Mouse (Mus musculus) hindbrain, embryonic 12.5 days (tissue): ENCODE results near the gene Gm20388. TPM values are rescaled to one million over a fixed set of nuclear protein-coding genes. Genes with fewer than 3 reads are reported as not detected.

Experiments
- ATAC-seq: fragments of 200-750 bp; cut with Nextera tagmentation; 2 replicates; pipeline ENCODE4 v1.8.0; 2017; ENCODE audit warnings: moderate TSS enrichment; ENCODE audit not compliant: low FRiP score
- H3K27ac ChIP-seq: fragments of 300-500 bp; sonication (generic); 2 replicates; pipeline ENCODE4 v1.5.1; 2016; ENCODE audit warnings: mild to moderate bottlenecking
- H3K27me3 ChIP-seq: fragments of 300-500 bp; sonication (generic); 2 replicates; pipeline ENCODE4 v1.6.1; 2016; ENCODE audit warnings: mild to moderate bottlenecking
- H3K36me3 ChIP-seq: fragments of 300-500 bp; sonication (generic); 2 replicates; pipeline ENCODE4 v1.6.1; 2016; ENCODE audit warnings: mild to moderate bottlenecking
- H3K4me1 ChIP-seq: fragments of 300-500 bp; sonication (generic); 2 replicates; pipeline ENCODE4 v1.6.1; 2016
- H3K4me2 ChIP-seq: fragments of 300-500 bp; sonication (generic); replicated peaks from 2 replicates; pipeline ENCODE4 v1.6.1; 2016; ENCODE audit warnings: mild to moderate bottlenecking
- H3K4me3 ChIP-seq: fragments of 300-500 bp; sonication (generic); 2 replicates; pipeline ENCODE4 v1.5.1; 2016; ENCODE audit warnings: mild to moderate bottlenecking
- H3K9ac ChIP-seq: fragments of 300-500 bp; sonication (generic); 2 replicates; pipeline ENCODE4 v1.6.1; 2016; ENCODE audit warnings: mild to moderate bottlenecking, moderate library complexity
- H3K9me3 ChIP-seq: fragments of 300-500 bp; sonication (generic); replicated peaks from 2 replicates; pipeline ENCODE4 v1.6.1; 2016; ENCODE audit warnings: mild to moderate bottlenecking
- WGBS: fragments of 180-500 bp; shearing (Covaris S2); methylation state at CpG from one replicate; pipeline ENCODE4 v1.1.7; 2016; 5-methylcytosine and 5-hydroxymethylcytosine counted together
- polyA plus RNA-seq: library from polyadenylated mRNA; unstranded; fragments of >200 nt; fragmentation: Nextera tagmentation; extraction: Ambion mirVana; gene quantifications from 2 replicates; pipeline ENCODE4 v1.2.1, GENCODE M21; 2016

Gene Gm20388
- polyA plus RNA-seq, 1 experiment from 2014 or later = not detected

DNA sequence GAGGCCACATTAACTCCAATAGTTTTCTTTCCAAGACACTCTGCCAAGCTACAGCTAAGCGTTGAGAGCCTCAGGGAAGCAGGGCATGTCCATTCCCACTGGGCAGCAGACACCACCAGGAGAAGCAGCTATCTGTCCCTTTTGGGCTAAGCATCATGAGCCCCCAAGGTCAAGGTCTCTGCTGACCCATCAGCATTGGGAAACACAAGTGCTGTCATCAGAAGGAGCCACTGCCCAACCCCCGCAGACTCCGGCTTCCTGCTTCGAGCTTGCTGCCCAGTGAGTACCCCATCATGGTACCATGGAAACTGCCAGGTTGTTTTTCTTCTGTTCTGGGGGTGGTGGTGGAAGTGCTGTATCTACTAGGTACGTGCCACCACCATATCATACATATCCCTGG lies 1957.6 kb downstream of the Gm20388 start:
- Histone ChIP-seq H3K4me2 (no peak overlapping the region), H3K27me3 (no peaks in the 10 kb centered on the region), H3K27ac (no peak overlapping the region), H3K4me1 (peaks cover 12% of the 10 kb centered on the region), H3K4me3 (no peak overlapping the region), H3K9ac (no peak overlapping the region), H3K9me3 (no peaks in the 10 kb centered on the region), H3K36me3 (no peaks in the 10 kb centered on the region)
- 91% methylated on average over 5 of the region's 5 CpGs for WGBS
- no peak for ATAC-seq

DNA sequence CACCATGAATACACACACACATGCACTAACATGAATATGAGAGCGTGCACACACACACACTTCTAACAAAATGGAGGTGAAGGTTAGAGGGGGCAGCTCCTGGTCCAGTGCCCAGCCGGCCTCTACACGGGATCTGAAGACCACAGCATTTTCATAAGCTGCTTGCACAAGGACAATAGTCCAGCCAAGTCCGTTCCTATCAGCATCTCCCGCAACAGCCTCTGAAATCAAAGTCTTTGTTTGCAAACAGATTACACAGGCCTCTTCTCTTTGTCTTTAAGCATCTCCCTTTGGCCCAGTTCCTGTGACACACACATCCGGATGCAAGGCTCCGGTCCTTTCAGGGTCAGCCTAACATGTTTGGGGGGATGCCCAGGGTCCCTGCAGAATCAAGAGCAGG lies 1958.3 kb downstream of the Gm20388 start:
- H3K4me3 ChIP-seq = no peak overlapping the region
- H3K4me2 ChIP-seq = no peak overlapping the region
- 88% methylated on average over 7 of the region's 7 CpGs for WGBS
- H3K27me3 ChIP-seq = no peaks in the 10 kb centered on the region
- ATAC-seq = no peak
- H3K4me1 ChIP-seq = peaks cover 12% of the 10 kb centered on the region
- no peak overlapping the region for H3K27ac ChIP-seq
- H3K36me3 ChIP-seq = no peaks in the 10 kb centered on the region
- no peak overlapping the region for H3K9ac ChIP-seq
- no peaks in the 10 kb centered on the region for H3K9me3 ChIP-seq

- no peak overlapping the region for H3K27ac ChIP-seq
- no peaks in the 10 kb centered on the region for H3K36me3 ChIP-seq
- H3K4me2 ChIP-seq = no peak overlapping the region
- 87% methylated on average over 2 of the region's 2 CpGs for WGBS
- H3K9ac ChIP-seq = no peak overlapping the region
- no peaks in the 10 kb centered on the region for H3K9me3 ChIP-seq
- ATAC-seq = no peak
- H3K4me1 ChIP-seq = peaks cover 14% of the 10 kb centered on the region
- no peak overlapping the region for H3K4me3 ChIP-seq
- H3K27me3 ChIP-seq = no peaks in the 10 kb centered on the region
Observed at GRCm38 (mm10) chr8:121870190-121870589, 1959.5 kb downstream of the Gm20388 start.

DNA sequence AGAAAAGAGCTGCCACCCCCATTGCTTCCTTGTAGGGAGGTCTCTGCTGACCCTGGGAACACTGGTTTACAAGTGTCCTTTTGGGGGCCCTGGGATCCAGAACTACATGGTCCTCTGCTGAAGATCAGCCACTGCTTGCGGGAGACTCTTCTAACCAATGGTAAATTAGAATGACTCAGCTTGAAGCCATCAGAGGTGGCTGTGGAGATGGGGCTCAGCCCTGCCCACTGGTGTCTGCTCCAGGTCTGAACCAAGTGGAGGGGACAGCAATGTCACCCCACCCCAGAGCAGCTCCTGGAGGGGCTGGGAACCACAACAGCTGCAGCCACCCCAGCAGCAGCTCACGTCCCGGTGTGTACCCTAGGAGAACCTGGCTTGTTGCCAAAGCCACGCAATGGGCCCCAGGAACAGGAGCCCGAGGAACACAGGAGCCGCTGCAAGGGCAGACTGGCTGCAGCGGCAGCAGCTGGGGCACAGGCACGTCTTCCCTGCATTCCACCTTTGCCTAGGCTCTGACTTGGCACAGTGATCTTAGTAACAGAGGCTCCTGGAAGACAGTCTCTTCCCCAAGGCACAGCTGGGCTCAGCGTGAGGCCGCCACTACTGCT lies 1961.3 kb downstream of the Gm20388 start:
- WGBS = 30% methylated on average over 10 of the region's 10 CpGs
- no peak overlapping the region for H3K4me2 ChIP-seq
- no peak for ATAC-seq
- no peak overlapping the region for H3K4me3 ChIP-seq
- no peaks in the 10 kb centered on the region for H3K27me3 ChIP-seq
- H3K9me3 ChIP-seq = no peaks in the 10 kb centered on the region
- H3K9ac ChIP-seq = no peak overlapping the region
- H3K36me3 ChIP-seq = no peaks in the 10 kb centered on the region
- peak overlapping the region; percentile 52; the same call in 1 of the 2 replicates for H3K27ac ChIP-seq
- H3K4me1 ChIP-seq = peaks cover 14% of the 10 kb centered on the region

GRCm38 (mm10) chr8:121874031-121874430 lies 1963.4 kb downstream of the Gm20388 start:
- H3K36me3 ChIP-seq = no peaks in the 10 kb centered on the region
- no peaks in the 10 kb centered on the region for H3K9me3 ChIP-seq
- no peaks in the 10 kb centered on the region for H3K27me3 ChIP-seq
- H3K4me1 ChIP-seq = peaks cover 14% of the 10 kb centered on the region
- no peak overlapping the region for H3K27ac ChIP-seq
- 65% methylated on average over 9 of the region's 9 CpGs for WGBS
- H3K4me2 ChIP-seq = no peak overlapping the region
- H3K9ac ChIP-seq = no peak overlapping the region
- H3K4me3 ChIP-seq = no peak overlapping the region
- no peak for ATAC-seq

GRCm38 (mm10) chr8:121875045-121875444 lies 1964.4 kb downstream of the Gm20388 start:
- no peaks in the 10 kb centered on the region for H3K36me3 ChIP-seq
- H3K4me2 ChIP-seq = no peak overlapping the region
- H3K4me3 ChIP-seq = no peak overlapping the region
- peaks cover 14% of the 10 kb centered on the region for H3K4me1 ChIP-seq
- no peaks in the 10 kb centered on the region for H3K27me3 ChIP-seq
- H3K27ac ChIP-seq = no peak overlapping the region
- H3K9ac ChIP-seq = no peak overlapping the region
- 77% methylated on average over 3 of the region's 3 CpGs for WGBS
- no peaks in the 10 kb centered on the region for H3K9me3 ChIP-seq
- ATAC-seq = no peak

DNA sequence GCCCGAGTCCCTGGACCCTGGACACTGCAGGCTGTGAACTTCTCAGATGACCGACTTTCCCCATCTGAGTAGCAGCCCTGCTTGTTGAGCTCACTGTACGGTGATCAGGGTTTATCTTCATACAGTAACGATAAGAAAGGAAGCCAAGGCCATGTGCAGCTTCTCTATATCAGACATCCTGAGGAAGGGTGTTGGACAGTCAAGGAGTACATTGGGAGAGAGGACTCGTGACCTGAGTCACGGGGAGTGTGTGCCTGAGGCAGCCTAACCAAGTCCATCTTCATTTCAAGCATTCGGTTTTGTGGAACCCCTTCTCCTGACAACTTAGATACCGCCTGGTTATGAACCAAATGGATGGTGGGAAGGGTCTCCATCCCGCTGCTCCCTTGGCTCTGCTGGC lies 1964.9 kb downstream of the Gm20388 start:
- Histone ChIP-seq H3K27ac (no peak overlapping the region), H3K4me3 (no peak overlapping the region), H3K4me2 (no peak overlapping the region), H3K4me1 (peaks cover 14% of the 10 kb centered on the region), H3K27me3 (no peaks in the 10 kb centered on the region), H3K9me3 (no peaks in the 10 kb centered on the region), H3K36me3 (no peaks in the 10 kb centered on the region), H3K9ac (no peak overlapping the region)
- ATAC-seq = no peak
- WGBS = 92% methylated on average over 9 of the region's 9 CpGs

DNA sequence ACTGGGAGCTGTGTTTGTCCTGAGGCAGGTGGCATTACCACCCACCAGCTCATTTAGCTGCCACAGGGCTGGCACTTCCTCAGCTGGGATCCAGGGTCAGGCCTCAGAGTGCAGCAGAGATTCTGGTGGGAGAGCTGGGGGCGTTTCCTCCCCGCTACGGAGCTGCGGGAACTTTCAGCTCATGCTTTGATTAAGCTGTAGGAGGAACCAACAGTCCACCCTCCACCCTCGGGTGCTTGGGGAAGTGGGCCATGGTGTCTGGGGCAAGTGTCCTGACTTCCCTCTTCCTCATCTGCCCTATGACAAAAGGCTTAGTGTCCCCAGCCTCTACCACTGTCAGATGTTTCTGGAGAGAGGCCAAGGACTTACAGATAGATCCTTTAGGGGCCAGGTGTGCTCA lies 1966.6 kb downstream of the Gm20388 start:
- H3K36me3 ChIP-seq = 0 out of 2 replicates have a peak, but pooled peaks cover 2% of the 10 kb centered on the region
- no peak overlapping the region for H3K27ac ChIP-seq
- 78% methylated on average over 5 of the region's 5 CpGs for WGBS
- no peak overlapping the region for H3K4me2 ChIP-seq
- peaks cover 7% of the 10 kb centered on the region for H3K4me1 ChIP-seq
- H3K4me3 ChIP-seq = no peak overlapping the region
- no peaks in the 10 kb centered on the region for H3K9me3 ChIP-seq
- no peak for ATAC-seq
- H3K27me3 ChIP-seq = no peaks in the 10 kb centered on the region
- no peak overlapping the region for H3K9ac ChIP-seq

DNA sequence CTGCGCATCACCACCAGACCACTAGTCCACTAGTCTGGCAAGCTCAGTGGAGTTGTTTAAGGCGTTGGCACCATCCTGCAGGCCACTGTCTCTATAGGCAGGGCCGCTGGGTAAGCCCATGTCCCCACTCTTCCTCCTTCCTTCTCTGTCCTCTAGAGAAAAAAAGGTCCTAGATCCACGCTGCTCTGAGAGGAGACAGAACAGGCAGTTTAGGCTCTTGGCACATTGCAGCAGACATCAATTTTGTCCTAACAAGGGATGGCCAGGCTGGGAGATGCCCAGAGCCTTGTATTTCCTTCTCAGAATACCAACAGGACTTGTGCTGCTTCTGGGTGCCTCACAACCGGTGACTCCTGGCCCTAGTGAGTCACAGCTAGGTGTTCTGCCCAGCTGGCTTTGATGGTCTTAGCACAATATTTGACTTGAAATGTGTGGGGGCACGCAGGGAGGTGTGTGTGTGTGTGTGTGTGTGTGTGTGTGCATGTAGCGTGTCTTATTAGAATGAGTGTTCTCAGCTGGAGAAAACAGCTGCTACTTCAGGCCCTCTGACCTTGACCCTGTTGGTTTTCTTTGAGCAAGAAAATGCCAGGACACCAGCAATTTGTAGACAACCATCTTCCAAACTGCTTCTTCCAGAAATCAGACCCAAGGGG lies 1967.3 kb downstream of the Gm20388 start:
- no peak for ATAC-seq
- Histone ChIP-seq H3K4me1 (0 out of 2 replicates have a peak, but pooled peaks cover 3% of the 10 kb centered on the region), H3K27me3 (no peaks in the 10 kb centered on the region), H3K36me3 (0 out of 2 replicates have a peak, but pooled peaks cover 2% of the 10 kb centered on the region), H3K4me2 (no peak overlapping the region), H3K9ac (no peak overlapping the region), H3K4me3 (no peak overlapping the region), H3K9me3 (no peaks in the 10 kb centered on the region), H3K27ac (no peak overlapping the region; the same call in 1 of the 2 replicates)
- WGBS = 92% methylated on average over 7 of the region's 7 CpGs

DNA sequence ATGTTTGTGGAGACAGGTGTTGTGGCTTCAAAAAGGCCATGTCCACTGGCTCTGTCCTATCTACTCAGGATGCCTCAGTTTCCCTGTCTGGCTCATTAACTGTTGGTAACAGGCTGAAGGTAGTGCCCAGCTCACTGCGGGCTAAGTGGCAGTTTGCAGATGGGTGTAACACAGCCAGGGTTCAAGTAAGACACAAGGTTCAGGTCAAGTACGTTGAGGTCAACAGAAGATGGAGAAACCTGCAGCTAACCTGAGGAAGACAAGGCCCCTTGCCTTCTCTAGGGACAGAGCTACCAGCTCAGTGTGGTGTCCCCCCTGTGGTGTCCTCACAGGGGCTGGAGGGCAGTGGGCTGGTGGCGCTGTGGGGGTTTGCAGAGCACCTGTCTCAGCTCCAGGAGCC lies 1969.1 kb downstream of the Gm20388 start:
- no peak overlapping the region for H3K9ac ChIP-seq
- WGBS = 83% methylated on average over 3 of the region's 3 CpGs

DNA sequence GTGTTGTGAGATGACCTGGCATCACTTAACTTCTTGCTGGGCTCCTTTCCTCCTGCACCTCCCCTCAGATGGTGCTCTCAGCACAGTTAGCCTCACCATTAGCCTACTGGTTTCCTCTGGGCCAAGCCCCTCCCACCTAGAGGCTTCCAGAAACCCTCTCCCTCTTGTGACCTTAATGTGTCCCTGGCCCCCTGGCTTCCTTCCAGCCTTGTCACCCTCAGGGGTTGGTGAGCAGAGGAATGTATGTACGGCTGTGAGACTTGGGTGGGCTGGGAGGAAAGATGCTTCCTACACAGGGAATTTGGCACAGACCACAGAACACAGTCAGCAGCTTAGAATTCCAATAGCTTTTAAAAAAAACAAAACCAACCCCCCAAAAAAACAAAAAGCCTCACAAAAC lies 1970.2 kb downstream of the Gm20388 start:
- Histone ChIP-seq H3K27ac (no peak overlapping the region), H3K4me3 (no peak overlapping the region), H3K27me3 (no peaks in the 10 kb centered on the region), H3K4me1 (no peaks in the 10 kb centered on the region), H3K36me3 (peaks cover 28% of the 10 kb centered on the region), H3K9me3 (no peaks in the 10 kb centered on the region), H3K4me2 (no peak overlapping the region), H3K9ac (no peak overlapping the region)
- WGBS = 88% methylated on average over 1 of the region's 1 CpGs
- no peak for ATAC-seq

More for the DNA sequence above, 1969.1 kb downstream of the Gm20388 start:
- H3K36me3 ChIP-seq = peaks cover 17% of the 10 kb centered on the region
- no peaks in the 10 kb centered on the region for H3K9me3 ChIP-seq
- ATAC-seq = no peak
- no peaks in the 10 kb centered on the region for H3K4me1 ChIP-seq
- no peak overlapping the region for H3K27ac ChIP-seq
- no peak overlapping the region for H3K4me3 ChIP-seq
- H3K27me3 ChIP-seq = no peaks in the 10 kb centered on the region
- no peak overlapping the region for H3K4me2 ChIP-seq

GRCm38 (mm10) chr8:121881921-121882320 lies 1971.3 kb downstream of the Gm20388 start:
- H3K9me3 ChIP-seq = no peaks in the 10 kb centered on the region
- WGBS = 90% methylated on average over 5 of the region's 5 CpGs
- no peak for ATAC-seq
- no peak overlapping the region for H3K4me2 ChIP-seq
- H3K4me1 ChIP-seq = no peaks in the 10 kb centered on the region
- H3K27ac ChIP-seq = no peak overlapping the region
- no peak overlapping the region for H3K9ac ChIP-seq
- peaks cover 37% of the 10 kb centered on the region for H3K36me3 ChIP-seq
- no peaks in the 10 kb centered on the region for H3K27me3 ChIP-seq
- no peak overlapping the region for H3K4me3 ChIP-seq

DNA sequence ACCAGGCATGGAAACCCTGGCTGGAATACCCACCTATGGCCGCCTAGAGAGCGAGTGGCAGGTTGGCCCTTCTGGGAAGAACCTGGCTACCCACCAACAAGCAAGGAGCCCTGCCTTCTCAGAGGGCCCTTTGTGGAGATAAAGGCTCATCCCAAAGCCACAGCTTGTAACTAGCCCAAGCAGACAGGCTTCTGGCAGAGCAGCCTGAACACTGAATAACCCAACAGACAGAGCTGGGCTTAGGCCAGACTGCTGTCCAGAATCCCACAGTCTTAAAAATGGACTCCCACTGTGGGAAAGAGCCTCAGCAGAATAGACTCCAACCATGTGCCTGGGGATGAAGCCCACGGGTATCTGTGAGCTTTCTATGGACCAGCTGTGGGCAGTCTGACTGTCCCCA lies 1973.5 kb downstream of the Gm20388 start:
- Histone ChIP-seq H3K9ac (no peak overlapping the region), H3K27ac (no peak overlapping the region), H3K36me3 (peaks cover 50% of the 10 kb centered on the region), H3K9me3 (no peaks in the 10 kb centered on the region), H3K4me3 (no peak overlapping the region), H3K27me3 (no peaks in the 10 kb centered on the region), H3K4me2 (no peak overlapping the region), H3K4me1 (no peaks in the 10 kb centered on the region)
- 90% methylated on average over 3 of the region's 3 CpGs for WGBS
- ATAC-seq = no peak
